Comparison of ENCODE assay signal across 9 mouse cellular contexts in the genomic region with DNA sequence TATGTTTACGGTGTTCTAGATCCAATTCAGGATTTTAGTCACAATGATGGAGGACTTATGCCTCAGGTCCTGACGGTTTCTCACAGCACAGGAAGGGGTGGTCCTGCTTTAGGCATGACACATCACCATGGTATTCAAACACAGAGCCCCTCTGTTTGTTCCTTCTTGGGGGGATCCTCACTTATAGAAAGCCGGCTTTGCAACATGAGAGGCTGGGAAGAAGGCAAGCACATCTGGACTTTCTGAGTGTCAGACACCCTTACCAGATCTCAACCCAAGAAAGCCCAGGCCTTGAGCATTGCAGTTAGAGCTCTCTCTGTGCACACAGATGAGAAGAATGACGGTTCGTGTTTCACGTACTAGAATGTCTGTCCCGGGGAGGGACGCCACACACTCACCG. TPM values are rescaled to one million over a fixed set of nuclear protein-coding genes. Genes with fewer than 3 reads are reported as not detected.
DNase-seq lines count a peak whose midpoint lies in the region; ATAC-seq and TF ChIP-seq lines count a peak whose summit lies in the region.
"Had no signal": no experiment of that assay in that cellular context is flagged by ENCODE, and none has a peak within 500 bp of the region (broad histone marks: within the 10 kb centered on the region; RNA-seq: fewer than 3 reads in every experiment).

No protein-coding gene starts in this region.

- H3K9me3 ChIP-seq in lung, embryonic 14.5 days (ENCODE audit: low read depth, low read length) = no peaks in the 10 kb centered on the region
- H3K9me3 ChIP-seq in forebrain, embryonic 16.5 days (ENCODE audit: control insufficient read depth, low read length) = no peaks in the 10 kb centered on the region
- H3K9me3 ChIP-seq in midbrain, embryonic 16.5 days (replicated peaks; ENCODE audit: control insufficient read depth, low read length, poor library complexity, severe bottlenecking) = no peaks in the 10 kb centered on the region

- no peak for DNase-seq in gastrocnemius, adult 2 months
- no peak for DNase-seq in gastrocnemius, adult 8-10 months (ENCODE audit: low spot score in 2 of 2)
- DNase-seq in lung, embryonic 14.5 days = peak; percentile 43
- no peak for DNase-seq in lung, postnatal 36 days
- DNase-seq in embryo, embryonic 10 days (ENCODE audit: low spot score) = no peak
- no peak for DNase-seq in adrenal gland, postnatal 4 days (ENCODE audit: low spot score in 2 of 2)
- DNase-seq: thymus, adult 18-20 months had no signal

- intact Hi-C loops in gastrocnemius, adult 2 months (cut with DNase I) = loop anchor here (5.0 to 10.0 kb wide), 2 partner anchors 58 to 96 kb away; a partner anchor contains a TSS

- H3K27ac ChIP-seq in gastrocnemius, adult 2 months = peak overlapping the region; percentile 69
- H3K27ac ChIP-seq in lung, embryonic 14.5 days (ENCODE audit: low read depth) = peak overlapping the region; percentile 75
- peak overlapping the region; percentile 75 for H3K27ac ChIP-seq in forebrain, embryonic 16.5 days (ENCODE audit: low read length)
- H3K27ac ChIP-seq in midbrain, embryonic 16.5 days (ENCODE audit: low read length) = no peak overlapping the region; the same call in 1 of the 2 replicates

- ATAC-seq in lung, embryonic 14.5 days (ENCODE audit: insufficient read depth) = peak; percentile 48; the same call in 1 of the 2 replicates
- peak; percentile 51 for ATAC-seq in forebrain, embryonic 16.5 days
- ATAC-seq in midbrain, embryonic 16.5 days = peak; percentile 50; the same call in 1 of the 2 replicates

- WGBS in lung, embryonic 14.5 days = 62% methylated on average over 9 of the region's 9 CpGs
- 65% methylated on average over 9 of the region's 9 CpGs for WGBS in forebrain, embryonic 16.5 days
- 78% methylated on average over 9 of the region's 9 CpGs for WGBS in midbrain, embryonic 16.5 days

- H3K27me3 ChIP-seq in lung, embryonic 14.5 days (ENCODE audit: insufficient read depth, low read length) = no peaks in the 10 kb centered on the region
- no peaks in the 10 kb centered on the region for H3K27me3 ChIP-seq in forebrain, embryonic 16.5 days (replicated peaks; ENCODE audit: control insufficient read depth, insufficient read depth, low read length)
- H3K27me3 ChIP-seq in midbrain, embryonic 16.5 days (ENCODE audit: control insufficient read depth, insufficient read depth, low read depth, low read length) = no peaks in the 10 kb centered on the region

- H3K36me3 ChIP-seq in lung, embryonic 14.5 days (ENCODE audit: insufficient read depth) = peaks cover 16% of the 10 kb centered on the region; the same call in 1 of the 2 replicates
- no peaks in the 10 kb centered on the region for H3K36me3 ChIP-seq in forebrain, embryonic 16.5 days (ENCODE audit: control insufficient read depth, insufficient read depth)
- H3K36me3 ChIP-seq in midbrain, embryonic 16.5 days (ENCODE audit: control insufficient read depth, insufficient read depth, low read length) = no peaks in the 10 kb centered on the region

- no peak overlapping the region for H3K4me2 ChIP-seq in lung, embryonic 14.5 days
- no peak overlapping the region for H3K4me2 ChIP-seq in forebrain, embryonic 16.5 days (ENCODE audit: low read length)
- no peak overlapping the region for H3K4me2 ChIP-seq in midbrain, embryonic 16.5 days (ENCODE audit: low read length)

- H3K4me1 ChIP-seq in lung, embryonic 14.5 days (ENCODE audit: insufficient read depth) = peaks cover 14% of the 10 kb centered on the region
- peaks cover 12% of the 10 kb centered on the region for H3K4me1 ChIP-seq in forebrain, embryonic 16.5 days (replicated peaks; ENCODE audit: control insufficient read depth, insufficient read depth, low read length)
- H3K4me1 ChIP-seq in midbrain, embryonic 16.5 days (ENCODE audit: control insufficient read depth, insufficient read depth, low read length) = no peaks in the 10 kb centered on the region; the same call in 1 of the 2 replicates

- H3K9ac ChIP-seq in lung, embryonic 14.5 days = no peak overlapping the region
- H3K9ac ChIP-seq in forebrain, embryonic 16.5 days (replicated peaks; ENCODE audit: low read depth, low read length) = no peak overlapping the region
- H3K9ac ChIP-seq in midbrain, embryonic 16.5 days (ENCODE audit: low read depth, low read length) = no peak overlapping the region

- no peak for TF ChIP-seq CTCF in gastrocnemius, adult 2 months (IDR thresholded peaks at IDR 0.05)
- no peak for TF ChIP-seq CTCF in lung, embryonic 14.5 days (IDR thresholded peaks at IDR 0.05; ENCODE audit: low read depth)

- no peak overlapping the region for H3K4me3 ChIP-seq in gastrocnemius, adult 2 months
- H3K4me3 ChIP-seq in lung, embryonic 14.5 days (ENCODE audit: low read depth, low read length) = no peak overlapping the region
- no peak overlapping the region for H3K4me3 ChIP-seq in forebrain, embryonic 16.5 days (replicated peaks; ENCODE audit: low read length)
- no peak overlapping the region for H3K4me3 ChIP-seq in midbrain, embryonic 16.5 days (ENCODE audit: low read depth, low read length)

RNA-seq across cellular contexts. Expression of a gene that starts 21.1 kb away (rescaled TPM):
- total RNA-seq in gastrocnemius, adult 2 months (2021) = 10 to 100 TPM; 45.7 to 51.6 TPM
- total RNA-seq in gastrocnemius, adult 8-10 months (2022) = 10 to 100 TPM; 45.0 to 53.9 (median 49.2) TPM
- polyA plus RNA-seq in lung, embryonic 14.5 days (2014; fragmentation: Nextera tagmentation; extraction: Ambion mirVana) = 81.4 and 89.7 TPM in 2 replicates
- polyA plus RNA-seq in forebrain, embryonic 16.5 days (2015; fragmentation: Nextera tagmentation; extraction: Ambion mirVana) = 112 TPM in 2 replicates
- 120 and 127 TPM in 2 replicates for polyA plus RNA-seq in midbrain, embryonic 16.5 days (2015; fragmentation: Nextera tagmentation; extraction: Ambion mirVana)
- total RNA-seq in adrenal gland, postnatal 4 days (2021) = 100 to 1,000 TPM; 127 to 146 TPM
